Mouse (Mus musculus) right cerebral cortex, adult 18-20 months (tissue): ENCODE data around the gene Gstk1.

Source experiments
- DNase-seq: peaks from one replicate; pipeline ENCODE4 v3.0.0; 2022; ENCODE audit warnings: mixed read lengths

The Gstk1 gene

GRCm38 (mm10) chr6:42245711-42246353, at the start of gene Gstk1:
Gene Gstk1 (plus strand): TSS chr6:42245935.
- peak; percentile 80 for DNase-seq

GRCm38 (mm10) chr6:42197710-42198109, 48.0 kb upstream of the Gstk1 start:
- peak; percentile 58 for DNase-seq

GRCm38 (mm10) chr6:42199498-42199897, 46.2 kb upstream of the Gstk1 start:
- DNase-seq: no peak

GRCm38 (mm10) chr6:42215028-42215427, 30.7 kb upstream of the Gstk1 start, which contains the start of gene Tas2r144:
Gene Tas2r144 (plus strand): TSS chr6:42215328.
- no peak for DNase-seq

GRCm38 (mm10) chr6:42222286-42222685, 23.4 kb upstream of the Gstk1 start:
- no peak for DNase-seq

- no peak for DNase-seq
Observed at GRCm38 (mm10) chr6:42225046-42225445, 20.7 kb upstream of the Gstk1 start.

- DNase-seq: peak; percentile 45
Observed at GRCm38 (mm10) chr6:42227240-42228101, 18.3 kb upstream of the Gstk1 start.

- DNase-seq: no peak
Observed at GRCm38 (mm10) chr6:42229610-42230009, 16.1 kb upstream of the Gstk1 start.

- DNase-seq: peak; percentile 60
Observed at GRCm38 (mm10) chr6:42231191-42231590, 14.5 kb upstream of the Gstk1 start.

- peak; percentile 72 for DNase-seq
Observed at GRCm38 (mm10) chr6:42237276-42237805, 8.4 kb upstream of the Gstk1 start.

GRCm38 (mm10) chr6:42241311-42242045, 4.3 kb upstream of the Gstk1 start:
- DNase-seq: peak; percentile 30

GRCm38 (mm10) chr6:42247173-42247572, 1.4 kb downstream of the Gstk1 start:
- no peak for DNase-seq

GRCm38 (mm10) chr6:42247981-42248380, 2.2 kb downstream of the Gstk1 start:
- DNase-seq: no peak

GRCm38 (mm10) chr6:42251791-42252190, 6.1 kb downstream of the Gstk1 start:
- no peak for DNase-seq

GRCm38 (mm10) chr6:42253103-42253502, 7.4 kb downstream of the Gstk1 start:
- no peak for DNase-seq

GRCm38 (mm10) chr6:42257303-42257863, 11.6 kb downstream of the Gstk1 start:
- peak; percentile 67 for DNase-seq

GRCm38 (mm10) chr6:42260430-42260829, 14.7 kb downstream of the Gstk1 start:
- no peak for DNase-seq

GRCm38 (mm10) chr6:42261524-42262170, 15.9 kb downstream of the Gstk1 start, which contains the start of gene Tmem139:
Gene Tmem139 (plus strand): TSS chr6:42261970.
- DNase-seq: no peak

GRCm38 (mm10) chr6:42264626-42265312, 19.0 kb downstream of the Gstk1 start, which contains the start of gene Casp2:
Gene Casp2 (plus strand): TSS chr6:42264985.
- DNase-seq: peak; percentile 99

- no peak for DNase-seq
Observed at GRCm38 (mm10) chr6:42265391-42266330, 19.9 kb downstream of the Gstk1 start.
